ENCODE assay signal across 20 mouse cellular contexts in genomic region chr7:99187451-99187850, GRCm38 (mm10). TPM values are rescaled to one million over a fixed set of nuclear protein-coding genes. Genes with fewer than 3 reads are reported as not detected.
A peak's percentile ranks its signal among the peaks of the same experiment; 100 is the strongest.
DNase-seq lines count a peak whose midpoint lies in the region; ATAC-seq and TF ChIP-seq lines count a peak whose summit lies in the region.
"Had no signal": no experiment of that assay in that cellular context is flagged by ENCODE, and none has a peak within 500 bp of the region (broad histone marks: within the 10 kb centered on the region; RNA-seq: fewer than 3 reads in every experiment).

No protein-coding gene starts in this region.

- no peak for ATAC-seq in midbrain, embryonic 11.5 days (ENCODE audit: low FRiP score)
- ATAC-seq in midbrain, embryonic 15.5 days (replicated peaks): no peak
- ATAC-seq in midbrain, embryonic 13.5 days: no peak
- ATAC-seq: forebrain, embryonic 16.5 days; hindbrain, postnatal 0 days had no signal

- intact Hi-C loops in gastrocnemius, adult 2 months (cut with DNase I): no loop called here
- intact Hi-C loops in heart, postnatal 36 days (cut with DNase I): no loop called here

- no peak for TF ChIP-seq CTCF in gastrocnemius, adult 2 months (IDR thresholded peaks at IDR 0.05)

- DNase-seq in gastrocnemius, adult 2 months: peak; percentile 53
- no peak for DNase-seq in gastrocnemius, postnatal 4 days (ENCODE audit: low spot score in 2 of 2)
- peak; percentile 22 to 58 for DNase-seq in heart, adult 18-20 months
- DNase-seq in heart, postnatal 36 days: no peak
- peak; percentile 67 for DNase-seq in midbrain, embryonic 11.5 days (ENCODE audit: low spot score, missing footprints)
- DNase-seq: cerebellum, adult 18-20 months; cerebellum, adult 9-11 months; cerebellum, postnatal 36 days; kidney, adult 11 months; kidney, adult 9 months had no signal

- H3K4me3 ChIP-seq in gastrocnemius, adult 2 months: no peak overlapping the region
- no peak overlapping the region for H3K4me3 ChIP-seq in midbrain, embryonic 11.5 days (ENCODE audit: low read depth, low read length)
- H3K4me3 ChIP-seq in midbrain, embryonic 15.5 days: no peak overlapping the region
- no peak overlapping the region for H3K4me3 ChIP-seq in midbrain, embryonic 13.5 days (replicated peaks)
- H3K4me3 ChIP-seq: embryonic facial prominence, embryonic 13.5 days; forebrain, embryonic 12.5 days; heart, embryonic 12.5 days; hindbrain, embryonic 13.5 days had no signal

- no peak overlapping the region for H3K9ac ChIP-seq in midbrain, embryonic 11.5 days (ENCODE audit: low read length)
- H3K9ac ChIP-seq in midbrain, embryonic 15.5 days: no peak overlapping the region
- no peak overlapping the region for H3K9ac ChIP-seq in midbrain, embryonic 13.5 days (replicated peaks)
- H3K9ac ChIP-seq: embryonic facial prominence, embryonic 13.5 days; forebrain, embryonic 12.5 days; heart, embryonic 12.5 days; hindbrain, embryonic 13.5 days had no signal

- H3K4me2 ChIP-seq in midbrain, embryonic 11.5 days: no peak overlapping the region
- no peak overlapping the region for H3K4me2 ChIP-seq in midbrain, embryonic 15.5 days
- no peak overlapping the region for H3K4me2 ChIP-seq in midbrain, embryonic 13.5 days (replicated peaks)
- H3K4me2 ChIP-seq: embryonic facial prominence, embryonic 13.5 days; forebrain, embryonic 12.5 days; heart, embryonic 12.5 days; hindbrain, embryonic 13.5 days had no signal

- H3K27me3 ChIP-seq in midbrain, embryonic 11.5 days (ENCODE audit: control insufficient read depth, insufficient read depth, low read length): peaks cover 9% of the 10 kb centered on the region; the same call in 1 of the 2 replicates
- peaks cover 8% of the 10 kb centered on the region; the same call in 1 of the 2 replicates for H3K27me3 ChIP-seq in midbrain, embryonic 15.5 days (replicated peaks)
- H3K27me3 ChIP-seq in midbrain, embryonic 13.5 days: peaks cover 19% of the 10 kb centered on the region

- H3K27ac ChIP-seq in gastrocnemius, adult 2 months: no peak overlapping the region
- no peak overlapping the region for H3K27ac ChIP-seq in midbrain, embryonic 11.5 days (ENCODE audit: low read depth, low read length)
- H3K27ac ChIP-seq in midbrain, embryonic 15.5 days: no peak overlapping the region
- H3K27ac ChIP-seq in midbrain, embryonic 13.5 days: no peak overlapping the region
- H3K27ac ChIP-seq: embryonic facial prominence, embryonic 13.5 days; forebrain, embryonic 12.5 days; hindbrain, embryonic 13.5 days; hindbrain, postnatal 0 days had no signal

- no peaks in the 10 kb centered on the region for H3K9me3 ChIP-seq in midbrain, embryonic 11.5 days (ENCODE audit: control insufficient read depth, low read length)
- H3K9me3 ChIP-seq in midbrain, embryonic 15.5 days: no peaks in the 10 kb centered on the region
- H3K9me3 ChIP-seq in midbrain, embryonic 13.5 days: no peaks in the 10 kb centered on the region
- H3K9me3 ChIP-seq: embryonic facial prominence, embryonic 13.5 days; forebrain, embryonic 12.5 days; heart, embryonic 12.5 days; hindbrain, embryonic 13.5 days had no signal

- H3K4me1 ChIP-seq in midbrain, embryonic 11.5 days (ENCODE audit: control insufficient read depth, insufficient read depth, low read length): no peaks in the 10 kb centered on the region; the same call in 1 of the 2 replicates
- peaks cover 6% of the 10 kb centered on the region; the same call in 1 of the 2 replicates for H3K4me1 ChIP-seq in midbrain, embryonic 15.5 days
- H3K4me1 ChIP-seq in midbrain, embryonic 13.5 days (replicated peaks): peaks cover 9% of the 10 kb centered on the region; the same call in 1 of the 2 replicates
- H3K4me1 ChIP-seq: heart, embryonic 12.5 days had no signal

- H3K36me3 ChIP-seq in midbrain, embryonic 11.5 days (ENCODE audit: control insufficient read depth, insufficient read depth, low read length): no peaks in the 10 kb centered on the region
- no peaks in the 10 kb centered on the region for H3K36me3 ChIP-seq in midbrain, embryonic 15.5 days (replicated peaks)
- H3K36me3 ChIP-seq in midbrain, embryonic 13.5 days: no peaks in the 10 kb centered on the region
- H3K36me3 ChIP-seq: embryonic facial prominence, embryonic 13.5 days; forebrain, embryonic 12.5 days; heart, embryonic 12.5 days; hindbrain, embryonic 13.5 days had no signal

- 89% methylated on average over 5 of the region's 5 CpGs for WGBS in midbrain, embryonic 11.5 days
- WGBS in midbrain, embryonic 15.5 days: 83% methylated on average over 5 of the region's 5 CpGs
- WGBS in midbrain, embryonic 13.5 days: 81% methylated on average over 5 of the region's 5 CpGs

RNA-seq across cellular contexts. Expression of gene Dgat2, which starts 4.9 kb away (rescaled TPM):
- total RNA-seq in gastrocnemius, adult 2 months (2021): 10 to 100 TPM; 32.9 to 69.4 TPM
- 10 to 100 TPM; 13.0 to 20.0 TPM for total RNA-seq in gastrocnemius, postnatal 4 days (2021)
- 100 to 1,000 TPM; 343 to 377 TPM for total RNA-seq in heart, adult 18-20 months (2021)
- 100 to 1,000 TPM; 395 to 404 TPM for total RNA-seq in heart, postnatal 36 days (2021)
- 8.7 and 9.8 TPM in 2 replicates for polyA plus RNA-seq in midbrain, embryonic 11.5 days (2014; fragmentation: Nextera tagmentation; extraction: Ambion mirVana)
- polyA plus RNA-seq in midbrain, embryonic 15.5 days (2015; fragmentation: Nextera tagmentation; extraction: Ambion mirVana): 21.4 and 22.0 TPM in 2 replicates
- 11.1 and 12.8 TPM in 2 replicates for polyA plus RNA-seq in midbrain, embryonic 13.5 days (2015; fragmentation: Nextera tagmentation; extraction: Ambion mirVana)

RNA-seq across cellular contexts. Expression of gene Uvrag, which starts 46.5 kb away (rescaled TPM):
- 1 to 10 TPM; 8.6 to 9.2 TPM for total RNA-seq in gastrocnemius, adult 2 months (2021)
- 10 to 100 TPM; 28.9 to 30.4 TPM for total RNA-seq in gastrocnemius, postnatal 4 days (2021)
- total RNA-seq in heart, adult 18-20 months (2021): 10 to 100 TPM; 17.4 to 19.9 TPM
- 10 to 100 TPM; 21.6 to 28.6 TPM for total RNA-seq in heart, postnatal 36 days (2021)
- 10.1 and 11.4 TPM in 2 replicates for polyA plus RNA-seq in midbrain, embryonic 11.5 days (2014; fragmentation: Nextera tagmentation; extraction: Ambion mirVana)
- 16.8 and 18.2 TPM in 2 replicates for polyA plus RNA-seq in midbrain, embryonic 15.5 days (2015; fragmentation: Nextera tagmentation; extraction: Ambion mirVana)
- polyA plus RNA-seq in midbrain, embryonic 13.5 days (2015; fragmentation: Nextera tagmentation; extraction: Ambion mirVana): 13.1 and 16.3 TPM in 2 replicates

RNA-seq across cellular contexts. Expression of gene Mogat2, which starts 51.0 kb away (rescaled TPM):
- total RNA-seq in gastrocnemius, adult 2 months (2021): not detected
- total RNA-seq in gastrocnemius, postnatal 4 days (2021): under 1 TPM; 0.15 to 0.16 TPM
- total RNA-seq in heart, adult 18-20 months (2021): not detected
- not detected for total RNA-seq in heart, postnatal 36 days (2021)
- 10.1 and 13.0 TPM in 2 replicates for polyA plus RNA-seq in midbrain, embryonic 11.5 days (2014; fragmentation: Nextera tagmentation; extraction: Ambion mirVana)
- 1.3 and 1.9 TPM in 2 replicates for polyA plus RNA-seq in midbrain, embryonic 15.5 days (2015; fragmentation: Nextera tagmentation; extraction: Ambion mirVana)
- polyA plus RNA-seq in midbrain, embryonic 13.5 days (2015; fragmentation: Nextera tagmentation; extraction: Ambion mirVana): 2.2 and 3.0 TPM in 2 replicates
- total RNA-seq: gastrocnemius, adult 8-10 months; heart, adult 8-10 months had no signal

Comparison
In these comparisons a context has a peak if more than half of its experiments do, and no peak if none do; other contexts are left out.
1. DNase-seq: peak in gastrocnemius, adult 2 months (single experiment), heart, adult 18-20 months (2 of 2) and midbrain, embryonic 11.5 days (single experiment); none in gastrocnemius, postnatal 4 days (0 of 2) and heart, postnatal 36 days (0 of 2).
2. RNA of gene Dgat2, which starts 4.9 kb away (total RNA-seq): 395 to 404 TPM in heart, postnatal 36 days and 343 to 377 TPM in heart, adult 18-20 months; 32.9 to 69.4 TPM in gastrocnemius, adult 2 months and 13.0 to 20.0 TPM in gastrocnemius, postnatal 4 days; every median in the first group is over 4 times any median in the second.